Mouse (Mus musculus) forebrain, embryonic 16.5 days (tissue): ENCODE measurements around the gene Bcl2. TPM values are rescaled to one million over a fixed set of nuclear protein-coding genes. Genes with fewer than 3 reads are reported as not detected.

Experiments
- ATAC-seq: fragments of 200-750 bp; cut with Nextera tagmentation; 2 replicates; pipeline ENCODE4 v1.8.0; 2017; ENCODE audit warnings: mild to moderate bottlenecking, moderate library complexity
- H3K27ac ChIP-seq: fragments of 300-500 bp; sonication (generic); 2 replicates; pipeline ENCODE4 v1.5.1; 2014; ENCODE audit warnings: low read length, control low read depth
- H3K27me3 ChIP-seq: fragments of 300-500 bp; sonication (generic); replicated peaks from 2 replicates; pipeline ENCODE4 v1.6.1; 2014; ENCODE audit warnings: low read length; ENCODE audit not compliant: control insufficient read depth, insufficient read depth
- H3K36me3 ChIP-seq: fragments of 300-500 bp; sonication (generic); 2 replicates; pipeline ENCODE4 v1.6.1; 2014; ENCODE audit not compliant: control insufficient read depth, insufficient read depth
- H3K4me1 ChIP-seq: fragments of 300-500 bp; sonication (generic); replicated peaks from 2 replicates; pipeline ENCODE4 v1.6.1; 2014; ENCODE audit warnings: low read length; ENCODE audit not compliant: control insufficient read depth, insufficient read depth
- H3K4me2 ChIP-seq: fragments of 300-500 bp; sonication (generic); 2 replicates; pipeline ENCODE4 v1.6.1; 2014; ENCODE audit warnings: mild to moderate bottlenecking, low read length, control low read depth
- H3K4me3 ChIP-seq: fragments of 300-500 bp; sonication (generic); replicated peaks from 2 replicates; pipeline ENCODE4 v1.5.1; 2014; ENCODE audit warnings: mild to moderate bottlenecking, low read length, control low read depth
- H3K9ac ChIP-seq: fragments of 300-500 bp; sonication (generic); replicated peaks from 2 replicates; pipeline ENCODE4 v1.6.1; 2014; ENCODE audit warnings: low read depth, low read length, control low read depth
- H3K9me3 ChIP-seq: fragments of 300-500 bp; sonication (generic); 2 replicates; pipeline ENCODE4 v1.6.1; 2016; ENCODE audit warnings: low read length; ENCODE audit not compliant: control insufficient read depth
- WGBS: fragments of 180-500 bp; shearing (Covaris S2); extraction: QIAGEN DNeasy Blood & Tissue Kit; methylation state at CpG from one replicate; pipeline ENCODE4 v1.1.7; 2014; 5-methylcytosine and 5-hydroxymethylcytosine counted together
- polyA plus RNA-seq: library from polyadenylated mRNA; unstranded; fragments of >200 nt; fragmentation: Nextera tagmentation; extraction: Ambion mirVana; gene quantifications from 2 replicates; pipeline ENCODE4 v1.2.1, GENCODE M21; 2015

Bcl2 gene
- polyA plus RNA-seq, 1 experiment from 2014 or later: 13.7 TPM

DNA sequence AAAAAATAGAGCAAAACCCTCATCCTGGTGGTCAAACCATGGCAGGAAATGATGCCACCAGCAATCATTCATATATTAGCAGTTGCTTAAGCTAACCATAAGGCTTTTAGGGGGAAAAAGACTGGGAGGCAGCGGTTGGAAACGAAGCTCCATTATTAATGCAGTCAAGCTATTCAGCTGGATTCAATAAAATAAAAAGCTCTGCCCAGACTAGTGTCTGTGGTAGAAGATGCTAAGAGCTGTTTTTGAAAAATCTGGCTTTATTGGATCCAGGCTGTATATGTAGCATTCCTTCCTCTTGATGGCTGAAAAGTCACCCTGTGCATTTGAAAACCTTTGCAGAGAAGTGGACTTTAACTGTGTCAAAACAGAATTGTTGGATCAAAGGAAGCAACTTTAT, 141.6 kb downstream of the Bcl2 start:
- no peak for ATAC-seq
- H3K36me3 ChIP-seq: no peaks in the 10 kb centered on the region
- H3K27ac ChIP-seq: no peak overlapping the region
- H3K4me2 ChIP-seq: no peak overlapping the region
- H3K9ac ChIP-seq: no peak overlapping the region
- no peak overlapping the region for H3K4me3 ChIP-seq
- H3K27me3 ChIP-seq: no peaks in the 10 kb centered on the region
- whole genome bisulfite sequencing: 73% methylated on average over 2 of the region's 2 CpGs
- no peaks in the 10 kb centered on the region for H3K9me3 ChIP-seq
- H3K4me1 ChIP-seq: peaks cover 4% of the 10 kb centered on the region; the same call in 1 of the 2 replicates

GRCm38 (mm10) chr1:106570870-106571269, 143.2 kb downstream of the Bcl2 start:
- no peak for ATAC-seq
- no peaks in the 10 kb centered on the region for H3K27me3 ChIP-seq
- H3K9ac ChIP-seq: no peak overlapping the region
- H3K9me3 ChIP-seq: no peaks in the 10 kb centered on the region
- 96% methylated on average over 1 of the region's 1 CpGs for WGBS
- H3K27ac ChIP-seq: no peak overlapping the region
- no peak overlapping the region for H3K4me3 ChIP-seq
- H3K36me3 ChIP-seq: no peaks in the 10 kb centered on the region
- peaks cover 4% of the 10 kb centered on the region; the same call in 1 of the 2 replicates for H3K4me1 ChIP-seq
- no peak overlapping the region for H3K4me2 ChIP-seq

GRCm38 (mm10) chr1:106570366-106570765, 143.7 kb downstream of the Bcl2 start:
- Histone ChIP-seq H3K27me3 (no peaks in the 10 kb centered on the region), H3K27ac (no peak overlapping the region), H3K9me3 (no peaks in the 10 kb centered on the region), H3K4me1 (peaks cover 4% of the 10 kb centered on the region; the same call in 1 of the 2 replicates), H3K9ac (no peak overlapping the region), H3K36me3 (no peaks in the 10 kb centered on the region), H3K4me2 (no peak overlapping the region), H3K4me3 (no peak overlapping the region)
- WGBS: 57% methylated on average over 6 of the region's 6 CpGs
- peak; percentile 49; the same call in 1 of the 2 replicates for ATAC-seq

- H3K9ac ChIP-seq: no peak overlapping the region
- no peaks in the 10 kb centered on the region for H3K9me3 ChIP-seq
- ATAC-seq: no peak
- H3K4me2 ChIP-seq: no peak overlapping the region
- H3K36me3 ChIP-seq: no peaks in the 10 kb centered on the region
- no peak overlapping the region for H3K27ac ChIP-seq
- no peak overlapping the region for H3K4me3 ChIP-seq
- 89% methylated on average over 6 of the region's 6 CpGs for WGBS
- no peaks in the 10 kb centered on the region for H3K27me3 ChIP-seq
- peaks cover 4% of the 10 kb centered on the region; the same call in 1 of the 2 replicates for H3K4me1 ChIP-seq
Observed at GRCm38 (mm10) chr1:106569674-106570073, 144.4 kb downstream of the Bcl2 start.

- Histone ChIP-seq H3K36me3 (no peaks in the 10 kb centered on the region), H3K27me3 (no peaks in the 10 kb centered on the region), H3K9me3 (no peaks in the 10 kb centered on the region), H3K9ac (no peak overlapping the region), H3K4me3 (no peak overlapping the region), H3K4me2 (no peak overlapping the region), H3K4me1 (peaks cover 4% of the 10 kb centered on the region; the same call in 1 of the 2 replicates), H3K27ac (no peak overlapping the region)
- 72% methylated on average over 3 of the region's 3 CpGs for WGBS
- no peak for ATAC-seq
Observed at GRCm38 (mm10) chr1:106568868-106569267, 145.2 kb downstream of the Bcl2 start.

GRCm38 (mm10) chr1:106567506-106567905, 146.6 kb downstream of the Bcl2 start:
- peaks cover 4% of the 10 kb centered on the region; the same call in 1 of the 2 replicates for H3K4me1 ChIP-seq
- no peak for ATAC-seq
- H3K4me2 ChIP-seq: no peak overlapping the region
- no peaks in the 10 kb centered on the region for H3K27me3 ChIP-seq
- H3K36me3 ChIP-seq: no peaks in the 10 kb centered on the region
- no peak overlapping the region for H3K27ac ChIP-seq
- WGBS: 64% methylated on average over 5 of the region's 5 CpGs
- no peak overlapping the region for H3K4me3 ChIP-seq
- no peak overlapping the region for H3K9ac ChIP-seq
- H3K9me3 ChIP-seq: no peaks in the 10 kb centered on the region

DNA sequence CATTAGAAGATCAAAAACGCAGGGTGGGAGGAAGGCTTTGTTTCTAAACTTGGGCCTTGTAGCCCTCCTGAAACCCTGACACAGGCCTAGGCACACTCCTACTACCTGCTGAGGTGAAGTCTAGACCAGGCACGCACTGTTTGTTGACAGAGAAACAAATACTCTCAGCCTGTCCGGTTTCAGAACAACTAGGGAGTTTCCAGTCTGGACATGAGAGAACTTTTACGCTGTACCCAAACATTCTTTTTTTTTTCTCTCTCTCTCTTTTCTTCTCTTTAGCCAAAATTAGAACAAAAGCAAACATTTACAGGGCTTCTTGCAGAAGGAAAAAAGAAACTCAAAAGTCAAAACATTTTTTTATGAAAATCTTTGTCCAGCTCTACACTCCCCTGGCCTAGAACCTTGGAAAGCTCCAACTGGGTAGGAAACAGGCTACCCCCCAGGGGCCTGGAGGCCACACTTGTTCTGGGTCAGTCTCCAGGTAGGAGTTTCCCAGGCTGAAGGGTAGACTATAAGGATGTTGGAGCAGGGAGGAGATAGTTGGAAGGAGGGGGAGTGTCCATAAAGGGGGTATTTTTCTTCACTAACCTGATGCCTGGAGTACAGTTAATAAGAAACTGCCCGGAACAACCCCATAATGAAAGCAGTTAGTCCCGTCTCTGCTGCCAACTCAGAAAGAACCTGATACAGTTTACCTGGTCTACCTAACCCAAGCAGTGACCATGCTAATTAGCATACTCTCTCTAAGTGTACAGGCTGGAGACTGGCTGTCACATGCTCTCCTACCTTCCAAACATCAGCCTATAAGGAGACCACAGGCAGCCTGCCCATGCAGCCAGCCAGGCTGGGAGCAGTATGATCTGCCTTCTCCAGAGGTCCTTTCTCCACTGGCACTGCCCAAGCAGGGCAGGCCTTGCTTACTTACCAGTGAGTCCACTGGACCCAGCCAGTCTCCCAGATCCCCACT, 147.7 kb downstream of the Bcl2 start:
- H3K4me2 ChIP-seq: no peak overlapping the region
- H3K36me3 ChIP-seq: no peaks in the 10 kb centered on the region
- no peaks in the 10 kb centered on the region for H3K9me3 ChIP-seq
- H3K27me3 ChIP-seq: no peaks in the 10 kb centered on the region
- no peak overlapping the region for H3K9ac ChIP-seq
- no peak overlapping the region for H3K4me3 ChIP-seq
- H3K4me1 ChIP-seq: peaks cover 4% of the 10 kb centered on the region; the same call in 1 of the 2 replicates
- ATAC-seq: no peak
- H3K27ac ChIP-seq: no peak overlapping the region
- WGBS: 88% methylated on average over 6 of the region's 6 CpGs

DNA sequence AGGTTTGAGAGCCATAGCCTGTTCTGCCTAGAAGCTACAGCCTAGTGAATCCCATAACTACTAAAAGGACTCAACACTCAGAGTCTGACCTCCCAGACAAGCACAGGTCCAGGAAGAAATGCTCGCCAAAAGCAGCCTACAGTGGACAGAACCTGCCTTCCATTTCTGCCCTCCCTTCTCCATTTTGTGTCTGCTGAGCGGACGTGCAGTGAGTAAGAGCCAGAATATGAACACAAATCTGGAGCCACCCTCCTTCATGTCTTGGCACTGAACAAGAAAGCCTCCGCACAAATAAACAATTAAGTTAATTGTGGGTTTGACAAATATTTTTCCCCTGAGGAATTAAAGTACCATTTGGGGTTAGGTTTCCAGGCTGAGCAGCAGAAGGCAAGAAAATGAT, 148.8 kb downstream of the Bcl2 start:
- peaks cover 3% of the 10 kb centered on the region; the same call in 1 of the 2 replicates for H3K4me1 ChIP-seq
- H3K4me2 ChIP-seq: no peak overlapping the region
- H3K9ac ChIP-seq: no peak overlapping the region
- H3K9me3 ChIP-seq: no peaks in the 10 kb centered on the region
- ATAC-seq: no peak
- H3K36me3 ChIP-seq: no peaks in the 10 kb centered on the region
- H3K27ac ChIP-seq: no peak overlapping the region
- no peak overlapping the region for H3K4me3 ChIP-seq
- 61% methylated on average over 4 of the region's 4 CpGs for WGBS
- no peaks in the 10 kb centered on the region for H3K27me3 ChIP-seq

DNA sequence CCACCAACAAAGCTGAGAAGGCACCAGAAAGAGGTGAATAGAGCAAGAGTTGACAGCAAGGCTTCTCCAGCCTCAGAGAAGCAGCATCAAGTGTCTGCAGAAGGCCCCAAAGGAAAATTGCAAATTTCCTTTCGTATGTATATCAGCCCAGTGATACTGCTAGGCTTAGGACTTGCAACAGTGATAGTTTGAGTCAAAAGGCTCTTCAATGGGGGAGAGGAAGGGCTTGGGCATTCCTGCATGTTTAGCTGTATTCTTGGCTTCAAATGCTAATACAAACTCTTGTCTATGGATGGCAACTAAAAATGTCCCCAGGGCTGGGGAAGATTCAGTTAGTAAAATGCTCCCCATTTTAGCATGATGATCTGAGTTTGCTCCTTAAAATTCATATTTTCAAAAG, 149.6 kb downstream of the Bcl2 start:
- WGBS: 74% methylated on average over 1 of the region's 1 CpGs
- Histone ChIP-seq H3K9ac (no peak overlapping the region), H3K4me3 (no peak overlapping the region), H3K4me2 (no peak overlapping the region), H3K9me3 (no peaks in the 10 kb centered on the region), H3K4me1 (no peaks in the 10 kb centered on the region; the same call in 1 of the 2 replicates), H3K27ac (no peak overlapping the region), H3K27me3 (no peaks in the 10 kb centered on the region), H3K36me3 (no peaks in the 10 kb centered on the region)
- no peak for ATAC-seq
